Mouse (Mus musculus) small intestine, adult 2 months (tissue): ENCODE results near the gene Glce. TPM values are rescaled to one million over a fixed set of nuclear protein-coding genes. Genes with fewer than 3 reads are reported as not detected.

Experiments
- H3K27ac ChIP-seq: fragments of 200-500 bp; 2 replicates; pipeline ENCODE4 v1.5.1; 2012; ENCODE audit warnings: low read depth, low read length, control low read depth, inconsistent platforms; ENCODE audit not compliant: insufficient read depth
- H3K27me3 ChIP-seq: fragments of 200-500 bp; 2 replicates; pipeline ENCODE4 v1.6.1; 2012; ENCODE audit warnings: mild to moderate bottlenecking, moderate library complexity, low read length, inconsistent platforms; ENCODE audit not compliant: control insufficient read depth, insufficient read depth
- H3K36me3 ChIP-seq: fragments of 200-500 bp; 2 replicates; pipeline ENCODE4 v1.6.1; 2012; ENCODE audit warnings: mild to moderate bottlenecking, low read length, control low read depth, inconsistent platforms; ENCODE audit not compliant: control insufficient read depth, insufficient read depth
- H3K4me1 ChIP-seq: fragments of 200-500 bp; 2 replicates; pipeline ENCODE4 v1.6.1; 2012; ENCODE audit warnings: low read length, inconsistent platforms, mixed read lengths; ENCODE audit not compliant: control insufficient read depth, insufficient read depth, insufficient read length
- H3K4me3 ChIP-seq: fragments of 200-500 bp; 2 replicates; pipeline ENCODE4 v1.5.1; 2012; ENCODE audit warnings: low read depth, mild to moderate bottlenecking, control low read depth, inconsistent platforms, low read length, moderate library complexity
- CTCF ChIP-seq: fragments of 200-500 bp; IDR thresholded peaks from 2 replicates; pipeline ENCODE4 v1.5.1; 2012; ENCODE audit warnings: low read depth, mild to moderate bottlenecking, control low read depth, inconsistent platforms, low read length, moderate library complexity, mixed read lengths; ENCODE audit not compliant: insufficient replicate concordance, insufficient read length; ENCODE audit errors: extremely low read depth
- POLR2A ChIP-seq: fragments of 200-500 bp; IDR thresholded peaks from 2 replicates; pipeline ENCODE4 v1.6.1; 2012; ENCODE audit warnings: low read depth, mild to moderate bottlenecking, control low read depth, inconsistent platforms, low read length, moderate library complexity
- WGBS: fragments of 180-500 bp; shearing (Covaris S2); methylation state at CpG from one replicate; pipeline ENCODE4 v1.1.7; 2018; 5-methylcytosine and 5-hydroxymethylcytosine counted together
- polyA plus RNA-seq: library from polyadenylated mRNA; depleted of rRNA; stranded (reverse); fragments of >200 nt; gene quantifications from 2 replicates; pipeline ENCODE4 v1.2.3, GENCODE M21; 2012

Gene Glce
- polyA plus RNA-seq, 1 experiment, result 2.2 TPM

DNA sequence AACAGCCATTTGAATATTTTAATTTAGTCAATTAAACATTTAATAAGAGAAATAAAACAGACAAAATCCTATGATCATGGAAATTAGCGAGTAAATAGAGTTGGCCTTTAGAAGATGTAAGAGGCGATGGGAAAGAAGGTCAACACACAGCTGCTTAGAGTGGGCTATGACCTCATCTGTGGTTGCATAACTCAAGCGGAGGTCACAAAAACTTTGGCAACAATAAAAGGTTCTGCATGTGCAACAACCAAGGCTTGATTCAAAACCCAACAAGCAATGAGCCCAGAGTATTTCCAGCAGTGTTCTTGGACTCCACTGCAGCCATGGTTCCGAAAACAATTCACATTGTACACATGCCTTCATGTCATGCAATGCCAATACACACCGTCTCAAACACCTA is 30.9 kb downstream of the Glce start:
- 78% methylated on average over 5 of the region's 5 CpGs for WGBS
- H3K4me1 ChIP-seq, result no peaks in the 10 kb centered on the region
- TF ChIP-seq CTCF, result no peak
- TF ChIP-seq POLR2A, result no peak
- no peaks in the 10 kb centered on the region for H3K27me3 ChIP-seq
- H3K27ac ChIP-seq, result no peak overlapping the region
- H3K36me3 ChIP-seq, result no peaks in the 10 kb centered on the region
- H3K4me3 ChIP-seq, result no peak overlapping the region

DNA sequence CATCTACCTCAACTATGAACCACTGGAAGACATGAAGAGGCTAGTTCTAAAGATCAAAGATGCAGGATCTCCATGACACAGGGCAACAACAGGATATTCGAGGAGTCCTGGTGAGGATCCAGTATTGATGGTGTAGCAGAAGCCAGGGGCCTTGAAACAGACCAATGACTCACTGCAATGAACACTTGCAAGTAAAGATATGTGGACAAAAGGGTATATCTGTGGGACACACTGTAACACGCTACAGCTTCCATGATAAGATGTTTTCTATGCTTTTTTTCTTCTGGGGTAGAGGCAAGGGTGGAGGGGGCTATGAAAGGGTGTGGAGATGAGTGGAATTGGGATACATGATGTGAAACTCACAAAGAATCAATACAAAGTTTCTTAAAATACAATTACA is 36.9 kb downstream of the Glce start:
- TF ChIP-seq POLR2A, result no peak
- no peak for TF ChIP-seq CTCF
- WGBS, result 93% methylated on average over 2 of the region's 2 CpGs
- Histone ChIP-seq H3K36me3 (no peaks in the 10 kb centered on the region), H3K4me3 (no peak overlapping the region), H3K27ac (no peak overlapping the region), H3K4me1 (no peaks in the 10 kb centered on the region), H3K27me3 (no peaks in the 10 kb centered on the region)

DNA sequence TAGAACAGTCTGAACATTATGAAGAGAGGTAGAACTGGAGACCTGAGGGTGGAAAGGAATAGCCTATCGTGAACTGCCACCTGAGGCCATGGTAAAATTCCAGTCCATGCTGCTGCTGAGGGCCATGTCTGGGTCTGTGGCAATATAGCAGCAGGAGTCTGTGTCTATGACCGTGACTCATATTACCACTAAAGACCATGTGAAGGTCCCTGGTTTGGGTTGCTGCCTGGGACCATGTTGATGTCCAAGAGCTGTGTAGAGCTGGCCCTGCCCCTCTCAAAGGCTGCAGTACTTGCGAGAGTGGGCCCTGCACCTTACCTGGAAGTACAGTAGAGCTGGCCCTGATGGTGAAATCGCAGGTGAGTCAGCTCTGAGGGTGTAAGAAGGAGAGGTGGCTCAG is 37.6 kb downstream of the Glce start:
- WGBS, result 97% methylated on average over 4 of the region's 4 CpGs
- Histone ChIP-seq H3K4me1 (no peaks in the 10 kb centered on the region), H3K36me3 (0 out of 2 replicates have a peak, but pooled peaks cover 1% of the 10 kb centered on the region), H3K27me3 (no peaks in the 10 kb centered on the region), H3K4me3 (no peak overlapping the region), H3K27ac (no peak overlapping the region)
- TF ChIP-seq POLR2A, result no peak
- TF ChIP-seq CTCF, result no peak

DNA sequence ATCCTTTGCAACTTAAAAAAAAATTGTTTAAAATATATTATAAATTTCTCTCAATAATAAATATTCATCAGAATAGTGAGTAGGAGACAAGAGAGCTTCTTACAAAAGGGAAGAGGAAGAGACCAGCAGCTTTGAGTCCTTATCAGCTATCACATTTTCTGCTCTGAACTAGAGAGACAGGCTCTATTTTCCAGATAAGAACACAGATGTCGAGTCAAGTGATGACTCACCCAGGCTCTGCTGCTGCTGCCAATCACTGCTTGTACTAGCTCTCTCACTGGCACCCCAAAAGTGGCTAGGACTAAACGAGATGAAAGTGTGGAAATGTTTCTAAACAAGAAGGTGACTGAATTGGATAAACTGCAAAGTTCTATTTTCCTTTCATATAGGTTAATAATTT is 39.5 kb downstream of the Glce start:
- Histone ChIP-seq H3K4me3 (no peak overlapping the region), H3K27ac (no peak overlapping the region), H3K27me3 (no peaks in the 10 kb centered on the region), H3K4me1 (no peaks in the 10 kb centered on the region), H3K36me3 (0 out of 2 replicates have a peak, but pooled peaks cover 1% of the 10 kb centered on the region)
- 12% methylated on average over 2 of the region's 2 CpGs for WGBS
- no peak for TF ChIP-seq POLR2A
- no peak for TF ChIP-seq CTCF

DNA sequence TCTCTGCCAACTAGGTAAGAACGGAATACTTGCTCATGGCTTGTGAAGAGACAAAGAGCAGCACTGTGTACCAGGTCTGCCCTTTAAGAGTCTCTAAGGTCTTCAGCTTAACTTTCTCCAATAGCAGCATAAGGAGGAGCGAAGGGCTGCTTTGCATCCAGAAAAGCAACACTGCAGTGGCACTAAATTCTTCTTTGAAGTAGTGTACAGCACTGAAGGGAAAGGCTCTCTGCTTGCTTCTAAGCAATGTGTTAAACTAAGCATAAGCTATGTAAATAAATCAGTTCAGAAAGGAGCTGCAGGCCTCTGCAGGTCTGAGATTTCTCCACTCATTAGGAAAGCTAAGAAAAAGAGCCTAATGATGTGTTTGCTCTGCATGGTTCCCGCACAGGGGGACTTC is 40.9 kb downstream of the Glce start:
- no peaks in the 10 kb centered on the region for H3K4me1 ChIP-seq
- WGBS, result 80% methylated on average over 3 of the region's 3 CpGs
- H3K36me3 ChIP-seq, result 0 out of 2 replicates have a peak, but pooled peaks cover 1% of the 10 kb centered on the region
- H3K4me3 ChIP-seq, result no peak overlapping the region
- no peak overlapping the region for H3K27ac ChIP-seq
- TF ChIP-seq CTCF (no peak), POLR2A (no peak)
- no peaks in the 10 kb centered on the region for H3K27me3 ChIP-seq

DNA sequence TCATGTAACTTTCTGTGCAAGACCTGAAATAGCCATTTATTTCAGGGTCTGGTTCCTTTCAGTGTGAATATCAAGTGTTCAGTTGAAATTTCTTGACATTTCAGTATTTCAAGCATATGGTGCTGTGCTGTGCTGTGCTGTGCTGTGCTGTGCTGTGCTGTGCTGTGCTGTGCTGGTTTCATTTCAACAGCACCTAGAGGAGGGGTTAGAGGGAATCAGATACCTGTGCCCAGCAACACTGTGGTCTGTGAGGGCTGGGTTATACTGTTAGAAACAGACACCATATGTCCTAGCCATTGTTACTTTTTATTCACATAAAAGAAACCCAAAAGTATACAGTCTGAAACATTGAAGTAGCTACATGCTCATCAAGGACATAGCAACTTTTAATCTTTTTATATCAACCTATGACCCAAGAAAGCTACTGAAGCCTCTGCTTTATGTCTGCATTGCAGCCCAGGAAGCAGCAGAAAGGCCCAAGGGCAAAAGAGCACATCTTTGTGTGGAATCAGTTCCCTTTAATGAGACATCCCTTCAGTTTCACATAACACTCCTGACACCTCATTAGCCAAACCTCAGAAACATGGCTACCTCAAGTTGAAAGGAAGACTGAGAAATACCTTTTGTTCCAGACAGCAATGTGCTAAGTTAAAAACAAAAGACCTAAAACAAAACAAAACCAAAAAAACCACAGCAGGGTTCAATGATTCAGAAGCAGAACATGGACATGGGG is 42.3 kb downstream of the Glce start:
- H3K36me3 ChIP-seq, result 0 out of 2 replicates have a peak, but pooled peaks cover 1% of the 10 kb centered on the region
- H3K4me1 ChIP-seq, result no peaks in the 10 kb centered on the region
- no peak overlapping the region for H3K4me3 ChIP-seq
- H3K27me3 ChIP-seq, result no peaks in the 10 kb centered on the region
- no peak overlapping the region for H3K27ac ChIP-seq
- no peak for TF ChIP-seq POLR2A
- no peak for TF ChIP-seq CTCF

DNA sequence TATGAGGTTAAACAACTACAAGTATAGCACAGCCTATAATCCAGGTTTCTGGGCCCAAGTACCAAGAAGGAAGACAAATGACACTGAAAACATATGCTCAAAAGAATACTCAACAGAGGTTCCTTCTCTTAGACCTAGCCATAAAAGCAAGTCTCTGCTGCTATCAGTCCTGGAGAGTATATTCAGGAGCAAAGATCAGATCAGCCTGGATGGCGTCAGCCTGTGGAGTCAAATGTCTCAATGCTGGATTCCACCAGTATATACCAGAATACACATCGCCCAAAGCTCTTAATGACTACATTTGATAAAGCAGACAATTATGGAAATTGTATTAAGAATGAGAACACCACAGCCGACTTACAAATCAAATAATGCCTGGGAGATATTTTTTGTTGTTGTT is 60.2 kb downstream of the Glce start:
- Histone ChIP-seq H3K4me1 (peaks cover 3% of the 10 kb centered on the region; the same call in 1 of the 2 replicates), H3K27me3 (no peaks in the 10 kb centered on the region), H3K36me3 (0 out of 2 replicates have a peak, but pooled peaks cover 2% of the 10 kb centered on the region), H3K27ac (no peak overlapping the region), H3K4me3 (no peak overlapping the region)
- TF ChIP-seq POLR2A (no peak), CTCF (no peak)
- 74% methylated on average over 3 of the region's 3 CpGs for WGBS
